Mouse (Mus musculus): ENCODE measurements around the gene Mapk7. TPM values are rescaled to one million over a fixed set of nuclear protein-coding genes. Genes with fewer than 3 reads are reported as not detected.

The Mapk7 gene
- total and polyA plus RNA-seq, 3 experiments, result 5.1 to 21.6 (median 12.2) TPM

GRCm38 (mm10) chr11:61537362-61537761 lies 43.2 kb upstream of the Mapk7 start:
- no peak for DNase-seq (ENCODE audit: extremely low read depth)
- Histone ChIP-seq H3K4me3 (replicated peaks in 1 of 3; ENCODE audit: low read depth in 2 of 3, low read length in 2 of 3, poor library complexity in 1 of 3) (no peak overlapping the region), H3K4me1 (ENCODE audit: control insufficient read depth in 1 of 2, insufficient read depth in 2 of 2) (no peaks in the 10 kb centered on the region), H3K27me3 (replicated peaks) (no peaks in the 10 kb centered on the region), H3K4me2 (ENCODE audit: insufficient read depth, low read depth, poor library complexity, severe bottlenecking) (no peak overlapping the region), H3K79me2 (replicated peaks; ENCODE audit: control insufficient read depth, extremely low read depth, insufficient read depth, poor library complexity, severe bottlenecking) (no peaks in the 10 kb centered on the region), H3K27ac (ENCODE audit: insufficient read depth, low read depth) (no peak overlapping the region), H3K9me3 (replicated peaks; ENCODE audit: low read length) (no peaks in the 10 kb centered on the region), H3K9ac (ENCODE audit: insufficient read depth, low read depth) (no peak overlapping the region), H3K36me3 (replicated peaks in 1 of 2; ENCODE audit: control insufficient read depth in 1 of 2, insufficient read depth in 1 of 2, low read length in 1 of 2) (peaks cover 0 to 36% of the 10 kb centered on the region in 2 experiments)
- in situ Hi-C loops (cut with MboI; ENCODE audit: low pct_ligation_motif_present, low pct_unique_long_range_greater_than_20kb, low sequenced_read_pairs) (no loop called here), dilution Hi-C loops (cut with MboI; ENCODE audit: extremely low pct_ligation_motif_present, extremely low pct_unique_long_range_greater_than_20kb, low sequenced_read_pairs) (no loop called here)
- TF ChIP-seq RCOR1 (conservative IDR thresholded peaks at IDR 0.05; ENCODE audit: low read depth, low read length) (no peak), JUND (conservative IDR thresholded peaks at IDR 0.05; ENCODE audit: low read depth, low read length) (no peak), HCFC1 (IDR thresholded peaks at IDR 0.05; ENCODE audit: low read depth, low read length) (no peak), SIN3A (IDR thresholded peaks at IDR 0.05; ENCODE audit: low read length) (no peak), TBP (conservative IDR thresholded peaks at IDR 0.05; ENCODE audit: low read depth, low read length) (no peak), SMC3 (IDR thresholded peaks at IDR 0.05; ENCODE audit: low read depth, low read length) (no peak), MXI1 (IDR thresholded peaks at IDR 0.05; ENCODE audit: low read depth, low read length) (no peak), ETS1 (conservative IDR thresholded peaks at IDR 0.05; ENCODE audit: low read depth, low read length) (no peak), TCF12 (IDR thresholded peaks at IDR 0.05; ENCODE audit: low read depth, low read length) (no peak), ZKSCAN1 (IDR thresholded peaks at IDR 0.05; ENCODE audit: borderline replicate concordance, low read depth, low read length) (no peak), CHD1 (IDR thresholded peaks at IDR 0.05; ENCODE audit: low read depth, low read length) (no peak), UBTF (IDR thresholded peaks at IDR 0.05; ENCODE audit: low read depth, low read length) (no peak), IRF4 (IDR thresholded peaks at IDR 0.05; ENCODE audit: low read depth, low read length) (no peak), ELF1 (IDR thresholded peaks at IDR 0.05; ENCODE audit: low read depth, low read length) (no peak), RAD21 (IDR thresholded peaks at IDR 0.05; ENCODE audit: low read depth, low read length) (no peak), NRF1 (IDR thresholded peaks at IDR 0.05; ENCODE audit: low read depth, low read length) (no peak), USF1 (IDR thresholded peaks at IDR 0.05; ENCODE audit: low read depth, low read length) (no peak), CHD2 (IDR thresholded peaks at IDR 0.05; ENCODE audit: low read length) (no peak)

GRCm38 (mm10) chr11:61536952-61537351 lies 42.7 kb upstream of the Mapk7 start:
- no peak for DNase-seq (ENCODE audit: extremely low read depth)
- no peaks in the 10 kb centered on the region for H3K4me1 ChIP-seq (ENCODE audit: control insufficient read depth in 1 of 2, insufficient read depth in 2 of 2)
- H3K4me2 ChIP-seq (ENCODE audit: insufficient read depth, low read depth, poor library complexity, severe bottlenecking), result no peak overlapping the region
- in situ Hi-C loops (cut with MboI; ENCODE audit: low pct_ligation_motif_present, low pct_unique_long_range_greater_than_20kb, low sequenced_read_pairs), result no loop called here
- no peaks in the 10 kb centered on the region for H3K9me3 ChIP-seq (replicated peaks; ENCODE audit: low read length)
- TF ChIP-seq UBTF (IDR thresholded peaks at IDR 0.05; ENCODE audit: low read depth, low read length) (no peak), MXI1 (IDR thresholded peaks at IDR 0.05; ENCODE audit: low read depth, low read length) (no peak), CTCF (conservative IDR thresholded peaks at IDR 0.05 in 1 of 2, IDR thresholded peaks at IDR 0.05 in 1 of 2; ENCODE audit: low read depth in 2 of 2, low read length in 2 of 2) (no peak), RAD21 (IDR thresholded peaks at IDR 0.05; ENCODE audit: low read depth, low read length) (no peak), JUN (IDR thresholded peaks at IDR 0.05; ENCODE audit: insufficient read depth, low read depth, low read length) (no peak), SIN3A (IDR thresholded peaks at IDR 0.05; ENCODE audit: low read length) (no peak), BHLHE40 (IDR thresholded peaks at IDR 0.05; ENCODE audit: low read depth, low read length) (no peak), GABPA (IDR thresholded peaks at IDR 0.05; ENCODE audit: insufficient replicate concordance, low read depth, low read length) (no peak), MAFK (IDR thresholded peaks at IDR 0.05; ENCODE audit: insufficient replicate concordance, low read length) (no peak), NRF1 (IDR thresholded peaks at IDR 0.05; ENCODE audit: low read depth, low read length) (no peak), USF1 (IDR thresholded peaks at IDR 0.05; ENCODE audit: low read depth, low read length) (no peak), E2F4 (IDR thresholded peaks at IDR 0.05; ENCODE audit: insufficient replicate concordance, low read depth, low read length) (no peak), MAX (IDR thresholded peaks at IDR 0.05; ENCODE audit: low read length) (no peak), TCF12 (IDR thresholded peaks at IDR 0.05; ENCODE audit: low read depth, low read length) (no peak), ZMIZ1 (IDR thresholded peaks at IDR 0.05; ENCODE audit: low read depth, low read length) (no peak), CHD1 (IDR thresholded peaks at IDR 0.05; ENCODE audit: low read depth, low read length) (no peak), ZKSCAN1 (IDR thresholded peaks at IDR 0.05; ENCODE audit: borderline replicate concordance, low read depth, low read length) (no peak), PAX5 (IDR thresholded peaks at IDR 0.05; ENCODE audit: low read length) (no peak), TBP (conservative IDR thresholded peaks at IDR 0.05; ENCODE audit: low read depth, low read length) (no peak)
- H3K27ac ChIP-seq (ENCODE audit: insufficient read depth, low read depth), result no peak overlapping the region
- H3K79me2 ChIP-seq (replicated peaks; ENCODE audit: control insufficient read depth, extremely low read depth, insufficient read depth, poor library complexity, severe bottlenecking), result no peaks in the 10 kb centered on the region
- no peaks in the 10 kb centered on the region for H3K27me3 ChIP-seq (replicated peaks)
- peaks cover 0 to 39% of the 10 kb centered on the region in 2 experiments for H3K36me3 ChIP-seq (replicated peaks in 1 of 2; ENCODE audit: control insufficient read depth in 1 of 2, insufficient read depth in 1 of 2, low read length in 1 of 2)
- dilution Hi-C loops (cut with MboI; ENCODE audit: extremely low pct_ligation_motif_present, extremely low pct_unique_long_range_greater_than_20kb, low sequenced_read_pairs), result no loop called here
- no peak overlapping the region for H3K9ac ChIP-seq (ENCODE audit: insufficient read depth, low read depth)
- no peak overlapping the region for H3K4me3 ChIP-seq (replicated peaks in 1 of 3; ENCODE audit: low read depth in 2 of 3, low read length in 2 of 3, poor library complexity in 1 of 3)
